Mouse (Mus musculus): ENCODE data around the gene Skint6.
"Not testable (repeated sequence)": the region's sequence is repeated elsewhere in the genome, so short reads cannot be mapped to it uniquely, and the experiment has no call there.

Skint6 gene

DNA sequence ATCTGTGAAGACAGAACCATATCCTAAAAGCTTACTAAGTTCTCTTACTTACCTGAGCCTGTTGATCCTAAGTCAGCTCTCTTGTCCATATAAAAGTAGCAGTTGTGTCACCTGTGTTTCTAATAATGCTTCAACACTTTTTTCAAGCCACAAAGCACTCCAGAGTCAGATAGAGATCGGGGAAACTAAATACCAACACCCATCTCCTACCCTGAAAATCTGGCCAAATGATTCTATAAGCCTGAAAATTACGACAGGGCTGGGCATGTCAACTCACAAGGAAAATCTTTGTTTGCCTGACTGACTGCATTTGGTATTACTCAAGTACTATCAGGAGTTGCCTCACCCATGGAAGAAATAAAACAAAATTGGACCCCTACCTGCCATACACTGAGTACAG is at the start of gene Skint6:
Gene Skint6, minus strand, starts transcription at position 101 of the 400 bp plus-strand sequence.
- DNase-seq (ENCODE audit: low read depth, low spot score): no peak

DNA sequence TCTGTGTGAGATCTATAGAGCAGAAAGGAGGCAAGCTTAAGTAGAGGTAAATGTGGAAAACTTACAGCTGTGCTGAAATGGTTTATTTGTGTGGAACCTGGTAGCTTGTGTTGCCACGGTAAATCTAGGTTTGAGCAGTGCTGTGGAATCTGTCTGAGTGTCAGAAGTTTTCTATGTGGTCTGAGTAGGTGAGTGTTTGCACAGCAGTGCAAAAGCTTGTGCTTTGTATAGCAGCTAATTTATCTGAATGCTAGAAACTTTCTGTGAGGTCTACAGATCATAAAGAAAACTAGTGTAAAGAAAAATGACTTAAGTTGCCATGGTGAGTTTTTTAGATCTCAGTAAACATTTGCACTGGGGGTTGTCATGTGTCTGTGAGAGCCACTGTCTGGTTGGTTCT is 34.1 kb upstream of the Skint6 start:
- DNase-seq (ENCODE audit: low read depth, low spot score): no peak

DNA sequence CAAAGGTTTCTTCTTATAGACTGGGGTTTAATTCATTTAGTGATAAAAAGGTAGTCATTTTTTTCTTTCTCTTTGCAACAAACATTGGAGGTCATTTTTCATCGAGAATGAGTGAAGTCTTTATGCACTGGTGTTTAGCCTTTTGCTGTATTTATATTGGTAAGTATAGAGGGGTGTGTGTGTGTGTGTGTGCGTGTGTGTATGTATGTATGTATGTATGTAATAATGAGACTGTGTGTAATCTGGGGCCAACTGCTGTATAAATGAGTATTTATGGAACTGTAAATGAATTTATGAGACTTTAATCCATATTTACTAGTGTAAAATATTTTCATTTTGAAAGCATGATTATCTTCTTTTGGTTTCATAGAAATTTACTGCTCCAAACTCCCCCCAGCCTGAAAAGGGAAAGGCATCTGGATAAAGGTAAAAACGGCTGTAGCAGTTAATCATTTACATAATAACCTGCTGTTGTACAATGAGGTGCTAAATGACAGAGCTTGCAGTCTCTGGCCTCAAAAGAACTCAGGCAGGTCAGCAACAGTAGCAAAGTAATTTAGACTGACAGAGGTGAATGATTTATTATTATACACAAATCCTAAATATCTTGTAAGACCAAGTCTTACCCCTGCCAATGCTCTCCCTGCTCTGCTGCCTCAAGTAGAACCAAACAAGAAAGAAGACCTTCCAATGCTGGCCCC is 15.2 kb upstream of the Skint6 start:
- no peak for DNase-seq (ENCODE audit: low read depth, low spot score)

DNA sequence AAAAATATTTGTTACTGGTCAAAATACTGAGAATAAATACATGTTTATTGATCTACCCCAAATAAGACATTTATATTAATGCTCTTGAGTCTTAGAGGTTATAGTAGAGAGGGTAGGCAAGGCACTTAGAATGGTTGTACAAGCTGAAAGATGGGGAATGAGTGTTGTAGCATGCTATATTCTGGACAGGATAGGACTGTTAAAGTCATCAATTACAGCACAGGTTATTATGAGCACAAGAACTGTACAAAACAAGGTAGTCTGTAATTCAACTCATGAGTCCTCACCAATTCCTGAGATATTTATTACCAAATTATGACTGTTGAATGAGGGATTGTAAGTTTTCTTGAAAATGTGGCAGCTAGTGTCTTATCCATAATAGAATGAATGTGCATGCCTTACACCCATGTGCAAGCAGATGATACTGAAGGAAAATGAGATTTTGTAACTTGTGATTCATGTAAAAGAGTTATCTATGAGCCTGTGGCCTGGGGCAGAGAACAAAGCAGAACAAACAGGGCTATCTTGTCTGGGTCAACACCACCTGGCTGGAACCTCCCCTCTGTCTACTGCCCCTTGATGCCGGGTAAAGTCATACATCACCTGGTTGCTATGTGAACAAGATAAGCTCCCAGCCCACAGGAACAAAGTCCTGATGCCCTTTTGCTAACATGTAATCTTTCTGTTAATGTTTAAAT is 23.3 kb downstream of the Skint6 start:
- no peak for DNase-seq (ENCODE audit: low read depth, low spot score)

DNA sequence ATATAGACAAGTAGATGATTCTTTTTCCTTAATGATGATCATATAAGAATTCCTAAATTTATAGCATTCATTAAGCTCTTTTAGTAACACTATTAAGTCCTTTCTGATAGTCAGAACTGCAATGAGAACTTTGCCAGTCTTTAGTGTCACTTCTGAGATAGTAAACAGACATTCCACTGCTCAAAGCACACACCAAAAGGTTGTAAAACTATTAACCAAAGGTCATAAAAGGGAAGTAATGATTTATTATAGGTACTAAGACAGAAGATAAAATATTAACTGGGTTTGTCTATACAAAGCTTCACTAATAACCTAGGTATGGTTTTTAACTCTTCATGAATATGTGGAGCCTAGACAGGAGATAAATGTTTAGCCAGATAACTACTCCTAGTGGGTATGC is 41.0 kb downstream of the Skint6 start:
- DNase-seq (ENCODE audit: low read depth, low spot score): no peak

DNA sequence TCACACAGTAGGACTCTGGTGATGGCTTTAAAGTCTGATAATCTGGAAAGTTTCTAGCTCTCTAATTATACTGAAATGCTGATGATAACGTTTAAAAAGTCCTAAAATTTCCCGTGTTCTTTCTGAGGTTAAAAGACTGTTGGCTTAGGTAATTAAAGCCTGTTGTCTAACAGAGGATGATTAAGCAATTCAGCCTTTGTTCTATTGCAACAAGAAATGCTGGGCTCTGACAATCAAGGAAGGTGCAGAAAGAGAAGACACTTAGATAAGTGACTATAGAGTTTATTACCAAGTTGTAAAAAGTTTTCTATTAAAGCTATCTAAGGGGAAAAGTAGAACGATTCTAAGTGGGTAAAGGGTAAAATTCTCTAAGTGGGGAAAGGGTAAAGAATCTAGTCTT is 219.2 kb downstream of the Skint6 start:
- no peak for DNase-seq (ENCODE audit: low read depth, low spot score)

DNA sequence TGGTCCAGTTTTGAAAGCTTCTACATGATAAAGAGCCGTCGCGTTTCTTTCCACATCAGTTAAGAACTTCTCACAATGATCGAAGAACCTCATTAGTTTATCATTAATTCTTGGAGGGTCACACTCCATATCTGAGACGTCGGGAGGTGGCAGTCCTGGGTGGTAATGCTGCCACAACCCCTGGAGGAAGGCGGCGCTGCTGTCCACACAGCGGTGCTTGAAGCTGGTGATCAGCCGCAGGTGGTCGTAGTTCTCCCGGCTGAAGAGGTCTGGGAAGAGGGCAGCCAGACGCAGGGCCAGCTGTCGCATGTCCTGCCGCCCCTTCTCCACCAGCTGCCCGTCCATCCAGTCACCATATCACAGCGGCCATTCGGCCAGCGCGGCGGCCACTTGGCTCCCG is 307.6 kb downstream of the Skint6 start:
- DNase-seq (ENCODE audit: low read depth, low spot score): not testable (repeated sequence)

DNA sequence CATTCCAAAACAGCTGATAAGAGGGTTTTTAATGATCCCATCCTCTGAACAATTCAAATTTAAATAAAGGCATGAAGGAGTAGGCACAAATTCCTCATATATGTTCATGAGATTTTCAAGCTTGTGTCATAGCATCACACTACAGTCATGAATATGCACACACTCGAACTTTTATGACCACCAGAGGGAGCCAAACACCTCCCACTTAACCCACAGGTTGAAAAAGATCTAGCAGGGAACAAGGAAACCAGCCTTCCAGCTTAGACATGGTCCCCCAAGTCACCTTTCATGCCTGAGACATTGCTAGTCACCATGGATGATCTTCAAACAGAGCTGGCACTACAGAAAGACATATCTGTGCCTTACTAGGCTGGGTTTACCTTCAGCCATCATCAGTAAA is 496.1 kb downstream of the Skint6 start:
- DNase-seq (ENCODE audit: low read depth, low spot score): peak; percentile 23

DNA sequence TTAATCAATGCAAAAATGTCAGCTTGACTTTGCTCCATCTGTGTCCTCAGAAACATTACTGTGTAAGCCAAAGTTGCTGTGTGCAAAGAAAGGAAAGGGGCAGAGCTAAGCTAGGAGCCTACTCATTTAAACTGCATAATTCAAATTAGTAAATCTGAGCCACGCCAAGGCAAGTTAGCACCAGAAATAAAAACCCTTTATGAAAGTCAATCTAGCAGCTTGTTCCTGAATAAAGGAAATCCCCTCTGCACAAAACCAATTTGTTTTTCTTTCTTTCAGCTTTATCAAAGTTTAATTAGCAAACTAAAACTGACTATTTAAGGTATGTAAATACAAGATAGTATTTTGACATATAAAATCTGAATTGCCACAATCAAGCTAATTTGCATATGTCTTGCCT is 512.0 kb downstream of the Skint6 start, which contains the start of gene Skint10:
Gene Skint10, minus strand, starts transcription at position 101 of the 400 bp plus-strand sequence.
- DNase-seq (ENCODE audit: low read depth, low spot score): no peak
